Mouse (Mus musculus): ENCODE measurements around the gene Tex44. TPM values are rescaled to one million over a fixed set of nuclear protein-coding genes. Genes with fewer than 3 reads are reported as not detected.
A peak's percentile ranks its signal among the peaks of the same experiment; 100 is the strongest.

The Tex44 gene
- polyA plus RNA-seq, 1 experiment from 2014 or later: not detected

DNA sequence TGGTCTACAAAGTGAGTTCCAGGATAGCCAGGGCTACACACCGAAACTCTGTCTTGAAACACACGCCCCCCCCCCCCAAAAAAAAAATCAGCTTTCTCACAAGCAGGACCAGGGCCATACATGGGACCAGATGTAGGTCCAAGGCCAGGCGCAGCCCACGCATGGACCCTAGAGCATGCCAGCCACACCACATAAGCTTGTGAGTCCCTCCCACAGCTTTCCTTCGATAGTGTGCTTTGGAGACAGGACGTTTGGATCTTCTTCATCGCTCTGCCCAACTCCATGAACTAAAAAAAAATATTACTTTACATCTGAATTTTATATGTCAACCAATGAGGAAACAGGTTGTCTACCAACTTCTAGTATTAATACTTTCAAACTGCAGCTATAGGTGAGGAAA is 7.2 kb downstream of the Tex44 start:
- Histone ChIP-seq H3K9ac (no peak overlapping the region), H3K27me3 (ENCODE audit: control insufficient read depth, insufficient read depth, low read length) (no peaks in the 10 kb centered on the region), H3K36me3 (replicated peaks; ENCODE audit: control insufficient read depth, insufficient read depth) (no peaks in the 10 kb centered on the region), H3K4me3 (replicated peaks; ENCODE audit: low read length) (no peak overlapping the region), H3K27ac (peak overlapping the region; percentile 99), H3K9me3 (ENCODE audit: control insufficient read depth, low read length) (no peaks in the 10 kb centered on the region), H3K4me1 (replicated peaks; ENCODE audit: control insufficient read depth, insufficient read depth, low read length) (peaks cover 34% of the 10 kb centered on the region), H3K4me2 (replicated peaks) (peak overlapping the region; percentile 91; the same call in 1 of the 2 replicates)
- ATAC-seq (ENCODE audit: low FRiP score) (no peak), DNase-seq (ENCODE audit: low spot score) (no peak)
- WGBS: 79% methylated on average over 7 of the region's 7 CpGs

GRCm38 (mm10) chr1:86434001-86434400 is 7.9 kb downstream of the Tex44 start:
- Histone ChIP-seq H3K4me2 (replicated peaks) (peak overlapping the region; percentile 91), H3K9me3 (ENCODE audit: control insufficient read depth, low read length) (no peaks in the 10 kb centered on the region), H3K27me3 (ENCODE audit: control insufficient read depth, insufficient read depth, low read length) (no peaks in the 10 kb centered on the region), H3K9ac (peak overlapping the region; percentile 83), H3K36me3 (replicated peaks; ENCODE audit: control insufficient read depth, insufficient read depth) (no peaks in the 10 kb centered on the region), H3K27ac (peak overlapping the region; percentile 99), H3K4me3 (replicated peaks; ENCODE audit: low read length) (peak overlapping the region; percentile 46), H3K4me1 (replicated peaks; ENCODE audit: control insufficient read depth, insufficient read depth, low read length) (peaks cover 34% of the 10 kb centered on the region)
- DNase-seq (ENCODE audit: low spot score) (peak; percentile 57), ATAC-seq (ENCODE audit: low FRiP score) (peak; percentile 64)
- 2% methylated on average over 12 of the region's 12 CpGs for WGBS

- ATAC-seq (ENCODE audit: low FRiP score): peak; percentile 89
- Histone ChIP-seq H3K27ac (peak overlapping the region; percentile 99), H3K9me3 (ENCODE audit: control insufficient read depth, low read length) (no peaks in the 10 kb centered on the region), H3K27me3 (ENCODE audit: control insufficient read depth, insufficient read depth, low read length) (no peaks in the 10 kb centered on the region), H3K36me3 (replicated peaks; ENCODE audit: control insufficient read depth, insufficient read depth) (no peaks in the 10 kb centered on the region), H3K4me2 (replicated peaks) (peak overlapping the region; percentile 91), H3K4me3 (replicated peaks; ENCODE audit: low read length) (peak overlapping the region; percentile 46), H3K9ac (peak overlapping the region; percentile 83), H3K4me1 (replicated peaks; ENCODE audit: control insufficient read depth, insufficient read depth, low read length) (peaks cover 36% of the 10 kb centered on the region)
- DNase-seq (ENCODE audit: low spot score): peak; percentile 97
- WGBS: 2% methylated on average over 46 of the region's 46 CpGs
Observed at GRCm38 (mm10) chr1:86434439-86435201, 8.5 kb downstream of the Tex44 start.

- ATAC-seq (ENCODE audit: low FRiP score) (peak; percentile 36; the same call in 1 of the 2 replicates), DNase-seq (ENCODE audit: low spot score) (peak; percentile 75)
- no peaks in the 10 kb centered on the region for H3K36me3 ChIP-seq (replicated peaks; ENCODE audit: control insufficient read depth, insufficient read depth)
- H3K9ac ChIP-seq: peak overlapping the region; percentile 83
- peak overlapping the region; percentile 91 for H3K4me2 ChIP-seq (replicated peaks)
- H3K27ac ChIP-seq: peak overlapping the region; percentile 99
- peaks cover 44% of the 10 kb centered on the region for H3K4me1 ChIP-seq (replicated peaks; ENCODE audit: control insufficient read depth, insufficient read depth, low read length)
- 5% methylated on average over 13 of the region's 13 CpGs for WGBS
- no peaks in the 10 kb centered on the region for H3K27me3 ChIP-seq (ENCODE audit: control insufficient read depth, insufficient read depth, low read length)
- no peaks in the 10 kb centered on the region for H3K9me3 ChIP-seq (ENCODE audit: control insufficient read depth, low read length)
- H3K4me3 ChIP-seq (replicated peaks; ENCODE audit: low read length): no peak overlapping the region
Observed at GRCm38 (mm10) chr1:86435302-86435821, 9.2 kb downstream of the Tex44 start.

DNA sequence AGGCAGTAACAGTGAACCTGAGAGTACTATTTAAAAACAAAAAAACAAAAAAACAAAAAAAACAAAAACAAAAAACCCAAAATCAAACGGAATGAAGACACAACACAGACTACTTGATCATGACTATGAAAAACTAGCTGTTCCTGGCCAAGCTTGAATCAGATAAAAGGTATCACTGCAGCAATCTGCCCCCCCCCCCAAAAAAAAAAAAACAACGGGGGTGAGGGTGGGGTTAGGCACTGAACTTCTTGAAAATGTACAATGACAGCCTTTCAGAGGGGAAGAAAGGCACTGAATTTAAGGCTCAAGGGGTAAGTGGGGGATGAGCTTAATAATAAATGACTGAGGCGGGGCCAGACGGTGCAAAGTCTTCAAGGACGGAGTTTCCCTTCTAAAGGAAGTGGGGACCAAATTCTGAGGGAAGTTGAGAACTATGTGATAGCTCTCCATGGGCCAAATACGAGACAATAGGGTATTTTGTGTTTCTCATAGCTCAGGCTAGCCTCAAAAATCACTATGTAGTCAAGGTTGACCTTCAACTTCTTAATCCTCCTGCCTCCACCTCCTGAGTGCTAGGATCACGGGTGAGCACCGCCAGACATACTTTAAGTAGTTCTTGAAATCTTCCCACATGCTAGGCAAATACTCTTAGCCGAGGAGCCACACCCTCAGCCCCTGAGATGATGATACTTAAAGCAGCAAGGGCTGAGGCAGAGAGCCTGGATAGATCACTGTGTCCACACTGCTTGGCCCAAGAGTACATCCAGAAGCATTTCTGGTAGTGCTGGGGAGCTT is 11.3 kb downstream of the Tex44 start:
- H3K9me3 ChIP-seq (ENCODE audit: control insufficient read depth, low read length): no peaks in the 10 kb centered on the region
- H3K4me1 ChIP-seq (replicated peaks; ENCODE audit: control insufficient read depth, insufficient read depth, low read length): peaks cover 58% of the 10 kb centered on the region
- no peaks in the 10 kb centered on the region for H3K27me3 ChIP-seq (ENCODE audit: control insufficient read depth, insufficient read depth, low read length)
- no peak overlapping the region for H3K9ac ChIP-seq
- H3K36me3 ChIP-seq (replicated peaks; ENCODE audit: control insufficient read depth, insufficient read depth): no peaks in the 10 kb centered on the region
- no peak overlapping the region for H3K4me3 ChIP-seq (replicated peaks; ENCODE audit: low read length)
- ATAC-seq (ENCODE audit: low FRiP score): no peak
- no peak for DNase-seq (ENCODE audit: low spot score)
- no peak overlapping the region for H3K4me2 ChIP-seq (replicated peaks)
- H3K27ac ChIP-seq: no peak overlapping the region
- WGBS: 63% methylated on average over 9 of the region's 9 CpGs

DNA sequence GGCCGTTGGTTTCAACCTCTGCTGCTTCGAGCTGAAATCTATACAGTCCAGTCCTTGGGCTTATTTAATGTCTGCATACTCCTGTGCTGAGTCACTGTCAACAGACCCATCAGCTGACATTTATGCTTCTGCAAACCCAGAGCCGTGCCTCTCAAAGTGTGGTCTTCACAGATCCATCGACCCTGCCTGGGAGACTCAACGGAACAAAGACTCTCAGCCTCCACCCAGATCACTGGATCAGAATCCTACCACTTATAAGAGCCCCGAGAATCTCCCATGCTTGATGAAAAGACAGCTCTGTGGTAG is 11.8 kb downstream of the Tex44 start:
- Histone ChIP-seq H3K4me2 (replicated peaks) (no peak overlapping the region), H3K4me3 (replicated peaks; ENCODE audit: low read length) (no peak overlapping the region), H3K4me1 (replicated peaks; ENCODE audit: control insufficient read depth, insufficient read depth, low read length) (peaks cover 63% of the 10 kb centered on the region), H3K36me3 (replicated peaks; ENCODE audit: control insufficient read depth, insufficient read depth) (no peaks in the 10 kb centered on the region), H3K27me3 (ENCODE audit: control insufficient read depth, insufficient read depth, low read length) (no peaks in the 10 kb centered on the region), H3K9ac (no peak overlapping the region), H3K27ac (no peak overlapping the region), H3K9me3 (ENCODE audit: control insufficient read depth, low read length) (no peaks in the 10 kb centered on the region)
- no peak for DNase-seq (ENCODE audit: low spot score)
- WGBS: 79% methylated on average over 6 of the region's 6 CpGs
- ATAC-seq (ENCODE audit: low FRiP score): no peak

- Histone ChIP-seq H3K27ac (no peak overlapping the region), H3K36me3 (replicated peaks; ENCODE audit: control insufficient read depth, insufficient read depth) (no peaks in the 10 kb centered on the region), H3K4me1 (replicated peaks; ENCODE audit: control insufficient read depth, insufficient read depth, low read length) (peaks cover 67% of the 10 kb centered on the region), H3K9ac (no peak overlapping the region), H3K27me3 (ENCODE audit: control insufficient read depth, insufficient read depth, low read length) (no peaks in the 10 kb centered on the region), H3K9me3 (ENCODE audit: control insufficient read depth, low read length) (no peaks in the 10 kb centered on the region), H3K4me2 (replicated peaks) (no peak overlapping the region), H3K4me3 (replicated peaks; ENCODE audit: low read length) (no peak overlapping the region)
- DNase-seq (ENCODE audit: low spot score) (no peak), ATAC-seq (ENCODE audit: low FRiP score) (no peak)
- 70% methylated on average over 2 of the region's 2 CpGs for WGBS
Observed at GRCm38 (mm10) chr1:86438501-86438900, 12.4 kb downstream of the Tex44 start.

- Histone ChIP-seq H3K4me2 (replicated peaks) (peak overlapping the region; percentile 96; the same call in 1 of the 2 replicates), H3K36me3 (replicated peaks; ENCODE audit: control insufficient read depth, insufficient read depth) (no peaks in the 10 kb centered on the region), H3K27me3 (ENCODE audit: control insufficient read depth, insufficient read depth, low read length) (no peaks in the 10 kb centered on the region), H3K9me3 (ENCODE audit: control insufficient read depth, low read length) (no peaks in the 10 kb centered on the region), H3K4me3 (replicated peaks; ENCODE audit: low read length) (no peak overlapping the region), H3K9ac (peak overlapping the region; percentile 28; the same call in 1 of the 2 replicates), H3K4me1 (replicated peaks; ENCODE audit: control insufficient read depth, insufficient read depth, low read length) (peaks cover 60% of the 10 kb centered on the region), H3K27ac (peak overlapping the region; percentile 99; the same call in 1 of the 2 replicates)
- no peak for DNase-seq (ENCODE audit: low spot score)
- WGBS: 26% methylated on average over 8 of the region's 8 CpGs
- no peak for ATAC-seq (ENCODE audit: low FRiP score)
Observed at GRCm38 (mm10) chr1:86439487-86440170, 13.5 kb downstream of the Tex44 start.
